Mouse (Mus musculus) layer of hippocampus, adult 11-12 months (tissue): ENCODE data around the gene Phka1.
"Not testable (repeated sequence)": the region's sequence is repeated elsewhere in the genome, so short reads cannot be mapped to it uniquely, and the experiment has no call there.

Source experiments
- DNase-seq: peaks from one replicate; pipeline ENCODE4 v3.0.0; 2022; ENCODE audit warnings: low spot score

Gene Phka1

DNA sequence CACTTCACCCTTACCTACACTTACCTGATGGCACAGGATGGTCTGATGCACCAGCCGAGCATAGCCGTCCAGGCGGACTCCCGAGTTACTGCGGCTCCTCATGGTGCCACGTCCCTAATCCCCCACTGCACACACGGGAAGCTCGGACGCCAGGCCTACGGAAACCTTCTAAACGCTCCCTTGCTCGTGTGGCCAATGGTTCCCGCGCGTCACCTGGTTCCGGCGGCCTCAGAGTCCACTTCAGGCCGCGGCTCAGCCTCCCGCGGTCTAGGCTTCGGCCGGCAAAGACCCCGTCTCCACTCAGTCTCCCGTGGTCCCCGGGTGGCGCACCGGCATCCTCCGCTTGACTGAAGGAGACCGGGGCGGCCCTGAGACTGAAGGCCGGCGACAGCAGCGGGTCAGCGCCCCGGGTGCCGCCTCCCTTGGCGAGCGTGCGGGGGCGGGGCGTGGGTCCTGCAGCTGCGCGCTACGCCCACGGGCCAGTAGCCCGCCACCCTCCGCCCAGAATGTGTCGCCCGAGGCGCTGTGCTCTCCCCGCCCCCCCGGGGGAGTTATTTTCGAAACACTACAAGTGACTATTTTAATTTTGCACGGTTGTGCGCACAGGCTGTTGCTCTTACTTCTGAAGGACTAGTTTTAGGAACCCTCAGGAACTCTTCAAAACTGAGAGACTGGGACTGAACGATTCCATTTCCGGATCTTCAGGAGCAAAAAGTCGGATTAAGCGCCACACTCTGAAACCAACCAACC lies at the start of gene Phka1:
Gene Phka1 (minus strand): TSS at position 424 of the 750 bp plus-strand sequence.
- DNase-seq: peak; percentile 71

DNA sequence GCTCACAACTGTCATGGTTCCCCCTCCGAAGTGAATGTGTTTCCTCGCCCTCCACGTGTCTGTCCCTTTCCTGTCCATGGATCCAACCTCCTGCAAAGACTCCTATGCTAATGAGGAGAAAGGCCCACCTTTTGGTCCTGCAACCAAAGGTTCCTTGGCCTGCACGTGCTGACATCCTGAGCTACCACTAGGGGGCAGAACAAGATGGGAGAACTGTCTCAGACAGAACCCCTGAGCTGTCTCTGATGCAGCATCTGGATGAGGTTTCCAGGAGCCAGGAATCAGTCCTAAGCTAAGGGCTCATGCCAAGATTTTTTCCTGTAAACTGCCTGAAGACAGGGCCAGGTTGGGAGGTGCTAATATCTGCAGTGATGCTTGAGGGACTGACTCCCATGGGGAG lies 45.2 kb upstream of the Phka1 start:
- peak; percentile 6 for DNase-seq

DNA sequence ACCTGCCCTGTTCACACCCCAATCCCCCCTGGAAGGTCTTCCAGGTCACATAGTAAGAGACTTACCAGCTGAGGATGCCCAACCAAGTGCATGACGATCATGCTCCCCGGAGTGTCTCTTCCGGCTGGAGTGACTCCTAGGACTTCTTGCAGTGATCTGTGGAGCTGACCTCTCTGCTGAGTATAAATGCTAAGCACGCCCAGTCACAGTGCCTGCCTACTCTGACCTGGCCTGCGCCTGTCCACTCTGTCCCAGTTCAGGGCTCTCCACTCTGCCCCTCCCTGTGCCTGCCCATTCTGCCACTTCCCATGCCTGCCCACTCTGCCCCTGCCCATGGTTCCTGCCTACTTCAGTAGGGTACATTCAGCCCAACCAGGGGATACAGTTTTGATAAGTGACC lies 42.8 kb upstream of the Phka1 start, which contains the start of gene Gm3880:
Gene Gm3880 (minus strand): TSS at position 101 of the 400 bp plus-strand sequence.
- DNase-seq: not testable (repeated sequence)

DNA sequence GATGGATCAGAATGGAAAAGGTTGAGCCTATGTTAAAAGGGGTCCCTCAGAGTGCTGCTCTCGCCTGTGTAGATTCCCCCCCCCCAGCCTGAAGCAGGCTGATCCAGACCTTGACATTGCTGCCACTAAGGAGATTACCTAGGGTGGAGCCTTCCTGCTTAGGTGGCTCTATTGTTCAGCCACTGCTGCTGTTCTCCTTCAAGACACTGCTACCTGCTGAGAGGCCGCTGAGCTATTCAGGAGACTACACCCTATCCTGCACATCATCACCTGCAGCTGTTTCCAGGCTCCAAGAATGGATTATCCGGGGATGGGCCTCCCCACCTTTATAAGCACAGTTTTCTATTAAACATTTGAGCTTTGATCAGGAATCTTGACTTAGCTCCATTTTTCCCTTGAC lies 40.7 kb upstream of the Phka1 start:
- not testable (repeated sequence) for DNase-seq

DNA sequence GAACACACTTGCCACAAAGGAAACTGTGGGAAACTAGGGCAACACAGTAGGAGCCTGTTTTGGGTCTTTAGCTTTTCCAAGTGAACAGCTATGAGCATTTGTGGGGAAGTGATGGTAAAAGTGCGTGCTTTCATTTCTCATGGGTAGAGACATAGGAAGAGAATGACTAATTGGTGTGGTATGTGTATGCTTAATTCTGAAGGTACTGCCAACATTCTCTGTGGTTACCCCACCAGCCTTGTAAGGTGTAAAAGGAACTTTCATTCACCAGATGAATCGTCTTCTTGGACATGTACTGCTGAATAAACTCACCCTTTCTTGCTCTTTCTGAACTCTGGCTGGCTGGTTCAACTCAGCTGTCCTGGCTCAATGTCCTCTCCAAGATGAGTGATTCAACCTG lies 22.6 kb upstream of the Phka1 start:
- no peak for DNase-seq

DNA sequence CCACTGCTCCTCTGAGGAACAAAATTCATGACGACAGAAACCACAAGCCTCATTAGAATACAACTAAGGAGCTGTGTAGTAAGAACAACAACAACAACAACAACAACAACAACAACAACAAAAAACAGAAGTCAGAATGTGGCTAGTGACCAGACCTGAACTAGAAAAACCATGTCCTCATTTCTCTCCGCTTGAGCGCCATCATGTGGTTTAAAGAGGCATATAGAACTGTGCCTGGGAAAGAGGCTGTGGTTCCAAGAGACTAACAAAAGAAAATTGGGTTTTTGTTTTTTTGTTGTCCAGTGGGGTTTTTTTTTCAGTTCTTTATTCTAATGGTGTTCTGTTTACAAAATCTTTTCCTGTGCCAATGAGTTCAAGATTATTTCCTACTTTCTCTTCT lies 16.7 kb upstream of the Phka1 start:
- peak; percentile 44 for DNase-seq

DNA sequence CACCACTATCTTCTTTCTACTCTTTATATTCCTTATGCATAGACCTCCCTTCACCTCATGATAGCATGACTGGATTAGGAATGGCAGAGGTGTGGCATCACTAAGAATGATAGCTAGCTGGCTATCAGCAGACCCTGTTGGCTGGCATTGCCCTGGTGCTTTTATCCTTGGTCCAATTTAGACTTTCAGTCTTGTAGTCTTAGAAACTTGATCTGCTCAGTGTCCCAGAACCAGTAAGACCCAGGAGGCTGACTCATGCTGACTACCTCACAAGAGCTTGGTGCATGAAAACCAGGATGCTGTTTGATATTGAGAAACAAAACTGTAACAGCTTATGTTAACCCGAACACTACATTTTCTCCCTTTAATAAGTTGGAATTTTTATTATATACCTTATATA lies 1.6 kb upstream of the Phka1 start:
- DNase-seq: no peak

DNA sequence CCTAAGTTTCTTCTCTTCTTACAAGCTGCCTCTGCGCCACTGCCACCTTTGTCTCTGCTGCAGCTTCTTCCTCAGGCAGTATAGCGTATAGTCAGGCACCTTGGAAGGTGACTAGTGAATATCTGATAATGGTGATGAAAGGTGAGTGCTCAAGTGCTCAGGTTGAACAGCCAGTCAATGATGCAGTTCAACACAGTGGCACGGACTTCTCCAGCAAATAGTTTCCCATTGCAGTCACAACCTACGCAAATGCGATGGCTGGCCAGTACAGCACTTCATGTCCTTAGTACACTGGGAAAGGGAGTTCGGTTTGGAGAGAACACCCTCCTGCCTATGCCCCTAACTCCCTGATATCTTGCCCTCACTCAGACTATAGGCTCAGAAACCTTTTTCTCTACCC lies 1.1 kb upstream of the Phka1 start:
- DNase-seq: no peak

DNA sequence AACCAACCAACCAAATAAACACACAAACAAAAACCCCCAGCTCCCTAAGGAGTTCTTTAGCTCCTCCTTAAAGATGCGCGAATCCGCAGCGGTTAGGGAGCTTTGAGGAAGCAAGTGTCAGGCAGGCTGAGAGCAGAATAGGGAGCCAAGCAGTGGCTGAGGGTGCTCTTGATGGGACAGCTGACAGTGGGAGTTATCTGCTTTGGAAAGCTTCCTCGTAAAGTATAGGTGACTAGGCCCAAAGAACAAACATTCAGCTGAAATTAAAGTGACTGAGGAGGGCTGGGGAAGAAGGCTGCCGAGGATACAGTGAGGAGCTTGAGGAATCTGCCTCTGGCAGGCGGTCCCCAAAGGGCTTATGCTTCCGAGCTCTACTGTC lies 516 bp upstream of the Phka1 start:
- DNase-seq: no peak

DNA sequence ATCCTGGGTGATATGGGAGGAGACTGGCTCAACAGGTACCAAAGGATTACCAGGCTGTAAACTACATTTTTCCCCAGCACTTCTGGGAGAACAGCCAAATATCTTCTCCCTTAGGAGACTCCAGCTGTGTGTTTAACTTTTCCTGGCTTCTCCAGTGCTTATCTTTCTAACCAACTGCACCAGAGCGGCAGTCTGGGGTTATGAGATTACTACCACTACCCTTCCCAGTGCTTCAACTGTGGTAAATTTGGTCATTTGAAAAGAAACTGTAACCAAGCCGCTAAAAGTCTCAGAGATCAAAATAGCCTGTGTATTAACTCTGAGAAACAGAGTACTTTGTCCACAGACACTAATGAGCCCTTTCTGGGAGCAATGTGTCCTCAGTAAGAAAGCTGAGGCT lies 42.8 kb downstream of the Phka1 start:
- no peak for DNase-seq

DNA sequence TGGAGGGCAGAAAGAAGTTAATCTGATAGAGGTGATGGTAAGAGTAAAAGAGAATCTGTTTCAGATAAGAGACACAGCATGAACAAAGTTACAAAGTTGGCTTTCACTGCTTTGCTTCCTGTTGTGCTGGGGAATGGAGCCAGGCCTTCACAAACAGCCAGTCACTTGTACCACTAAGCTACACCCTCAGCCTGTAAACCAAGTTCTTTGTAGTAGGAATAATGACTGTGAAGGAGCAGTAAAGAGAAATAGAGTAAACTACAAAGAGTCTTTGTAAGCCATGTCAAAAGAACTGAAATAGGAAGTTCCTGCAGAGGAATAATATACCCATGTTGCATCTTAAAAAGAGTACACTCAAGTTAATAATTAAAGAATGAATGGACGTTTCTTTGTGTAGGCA lies 55.5 kb downstream of the Phka1 start:
- DNase-seq: no peak

DNA sequence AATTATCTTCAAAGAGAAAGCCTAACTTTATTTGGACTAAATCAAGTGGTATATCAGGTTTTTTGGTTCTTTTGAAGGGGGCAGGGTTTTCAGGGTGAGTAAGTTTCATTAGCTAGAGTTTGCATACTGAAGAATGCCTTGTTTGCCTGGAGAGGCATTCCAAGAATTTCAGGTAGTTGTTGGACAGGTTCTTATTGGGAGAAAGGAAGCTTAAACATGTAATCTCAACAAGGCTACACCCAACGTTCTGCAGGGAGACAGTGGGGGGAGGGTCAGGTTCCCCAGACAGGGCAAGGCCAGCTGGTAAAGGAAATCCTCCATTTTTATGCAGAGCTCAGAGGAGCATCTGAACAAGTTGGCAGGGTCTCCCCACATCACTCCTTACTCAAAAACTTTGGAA lies 72.9 kb downstream of the Phka1 start:
- no peak for DNase-seq

DNA sequence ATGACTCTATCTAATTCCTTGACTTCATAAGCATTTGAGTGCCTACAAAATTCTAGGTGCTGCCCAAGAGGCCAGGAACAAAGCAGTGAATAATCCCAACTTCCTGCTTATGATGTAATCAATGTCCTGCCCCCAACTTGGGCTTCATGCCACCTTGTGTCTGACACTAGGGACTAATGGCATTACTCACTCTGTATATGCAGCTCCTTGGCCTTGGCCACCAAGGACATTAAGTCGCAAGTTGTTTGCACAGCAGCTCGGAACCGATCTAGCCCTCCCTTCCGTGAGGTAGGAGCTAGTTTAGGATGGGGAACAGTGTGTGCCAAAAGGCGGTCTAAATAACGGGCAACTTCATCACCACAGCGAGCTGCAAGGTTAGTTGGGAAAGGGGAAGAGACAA lies 87.1 kb downstream of the Phka1 start:
- DNase-seq: no peak

DNA sequence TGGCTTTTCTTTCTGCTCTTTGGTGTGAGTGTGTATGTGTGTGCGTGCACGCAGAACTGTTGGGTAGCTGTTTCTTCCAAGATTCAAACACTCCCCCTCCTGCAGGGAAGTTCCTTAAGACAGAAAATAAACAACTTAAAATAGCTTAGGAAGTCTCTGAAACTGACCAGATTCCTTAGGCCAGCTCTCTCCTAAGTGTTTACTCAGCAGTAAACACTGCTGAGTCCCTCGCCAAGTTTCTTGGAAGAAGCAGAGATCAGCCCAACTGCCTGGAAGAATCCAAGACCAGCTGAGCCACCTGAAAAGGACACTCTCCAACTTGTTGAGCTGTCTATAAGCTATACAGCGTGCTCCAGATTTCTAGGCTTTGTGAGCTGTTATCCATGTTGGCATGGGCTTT lies 134.8 kb downstream of the Phka1 start:
- no peak for DNase-seq

DNA sequence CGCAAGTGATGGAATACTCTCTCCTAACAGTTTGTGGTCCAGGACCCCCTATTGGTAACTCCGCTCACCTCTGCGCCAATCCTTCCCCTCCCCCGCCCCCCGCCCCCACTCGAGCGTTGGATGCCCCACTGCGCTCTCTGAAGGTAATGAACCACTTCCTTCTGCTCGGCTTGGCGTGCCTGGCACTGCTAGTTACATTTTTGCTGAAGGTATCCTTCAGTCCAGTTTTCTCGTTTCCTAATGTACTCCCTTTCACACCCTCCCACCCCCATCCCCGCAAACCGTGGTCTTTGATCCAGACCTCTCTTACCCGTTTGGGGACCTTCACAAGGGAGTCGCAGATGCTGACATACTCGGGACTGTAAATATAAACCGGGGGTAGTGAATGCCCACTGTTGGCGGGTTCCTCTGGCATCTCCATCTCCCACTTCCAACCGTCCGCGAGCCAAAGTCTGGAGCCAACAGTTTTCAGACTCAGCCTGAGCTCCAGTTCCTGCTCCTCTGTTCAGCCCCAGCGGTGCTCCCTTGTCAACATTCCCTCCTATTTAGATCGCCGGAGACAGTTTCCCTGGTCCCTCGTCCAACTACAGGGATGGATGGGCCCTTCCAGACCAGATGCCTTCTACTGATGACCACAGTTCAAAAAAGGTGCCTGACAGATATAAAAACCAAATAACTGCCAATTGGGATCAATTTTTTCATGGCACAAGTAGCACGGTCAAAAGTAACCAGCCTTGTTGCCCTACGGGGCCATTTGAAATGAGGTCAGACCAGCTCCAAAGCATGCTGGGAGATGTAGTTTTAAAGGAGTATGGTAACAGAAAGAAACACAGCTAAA lies 139.2 kb downstream of the Phka1 start, which contains the start of gene Hdac8:
Gene Hdac8 (minus strand): TSS at position 716 of the 838 bp plus-strand sequence.
- peak; percentile 45 for DNase-seq

DNA sequence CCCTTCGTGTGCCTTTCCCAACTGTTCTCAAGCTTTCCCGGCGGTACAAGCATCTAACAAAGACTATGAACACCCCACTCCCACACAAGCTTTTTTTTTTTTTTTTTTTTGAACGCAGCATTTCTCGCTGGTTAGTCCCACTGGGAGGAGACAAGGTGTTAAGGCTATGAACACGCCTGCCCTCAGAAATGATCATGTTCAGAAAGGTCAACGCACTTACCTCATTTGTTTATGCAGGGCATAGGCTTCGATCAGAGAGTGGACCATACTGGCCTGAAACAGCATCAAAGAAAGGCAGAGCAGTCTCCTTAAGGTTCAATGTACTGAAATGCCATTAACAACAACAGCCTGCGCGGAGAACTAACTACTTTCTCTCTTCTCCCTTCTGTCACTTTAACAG lies 139.9 kb downstream of the Phka1 start:
- DNase-seq: no peak

DNA sequence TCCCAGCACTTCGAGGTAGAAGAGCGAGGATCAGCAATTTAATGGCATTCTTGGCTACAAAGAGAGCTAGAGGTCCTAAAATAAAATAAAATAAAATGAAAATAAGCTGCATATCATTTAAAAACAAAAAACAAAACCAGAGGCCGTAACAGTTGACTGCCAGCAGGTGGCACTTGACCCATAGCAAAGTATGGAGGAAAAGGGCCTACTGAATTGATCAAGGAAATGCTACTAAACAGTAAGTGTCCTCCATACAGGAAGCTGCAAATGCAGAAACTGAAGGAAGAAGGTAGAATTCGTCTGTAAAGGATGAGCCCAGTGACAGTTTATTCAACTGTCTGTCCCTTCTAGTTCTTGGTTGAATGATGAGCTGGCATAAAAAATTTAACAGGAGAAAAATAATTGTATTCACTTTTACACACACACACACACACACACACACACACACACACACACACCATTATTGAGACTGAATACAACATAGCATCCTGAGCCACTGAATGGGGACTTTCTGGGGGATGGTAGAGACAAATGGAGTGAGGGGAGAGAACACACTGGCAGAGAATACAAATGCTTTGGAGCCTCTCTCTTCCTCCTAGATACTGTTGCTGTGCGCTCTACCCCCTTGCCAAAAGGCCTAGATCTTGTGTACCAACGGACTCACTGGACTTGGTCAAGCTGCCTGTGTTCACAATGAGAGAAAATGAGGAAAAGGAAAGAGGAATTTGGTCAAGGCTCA lies 149.9 kb downstream of the Phka1 start:
- DNase-seq: no peak

DNA sequence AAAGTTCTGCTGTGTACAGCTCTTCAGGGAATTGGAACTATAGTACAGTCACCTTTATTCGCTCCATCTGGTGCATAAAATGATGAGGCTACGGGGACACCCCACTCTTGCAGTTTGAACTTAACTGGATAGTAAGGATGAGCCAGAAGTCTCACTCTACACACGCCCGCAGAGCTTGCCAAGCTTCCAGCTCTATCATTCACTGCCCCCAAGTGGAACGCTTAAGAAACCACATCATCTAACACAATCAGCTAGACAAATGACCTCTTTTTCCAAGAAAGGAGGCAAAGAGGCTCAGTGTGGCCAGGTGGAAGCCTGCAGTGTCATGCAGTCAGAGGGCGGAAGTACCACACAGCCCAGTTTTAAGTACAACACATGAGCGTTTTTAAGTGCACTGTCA lies 158.5 kb downstream of the Phka1 start:
- no peak for DNase-seq

DNA sequence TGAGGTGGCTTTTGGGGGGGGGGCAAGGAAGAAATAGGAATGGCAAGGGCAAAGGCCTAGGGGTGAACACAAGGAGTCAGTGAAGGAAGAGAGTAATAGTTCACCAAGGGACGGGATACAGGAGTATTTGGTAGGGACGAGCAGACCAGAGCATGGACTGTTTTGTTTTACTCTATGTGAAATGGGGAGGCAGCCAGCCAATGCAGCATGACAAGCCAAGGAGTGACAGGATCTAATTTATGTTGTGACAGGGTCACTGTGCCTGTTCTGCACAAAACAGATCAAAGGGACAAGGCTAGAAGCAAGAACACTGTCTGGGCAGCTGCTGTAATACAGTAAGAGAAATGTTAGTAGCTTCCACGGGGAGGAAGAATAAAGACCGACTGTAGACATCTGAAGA lies 164.4 kb downstream of the Phka1 start:
- DNase-seq: no peak

DNA sequence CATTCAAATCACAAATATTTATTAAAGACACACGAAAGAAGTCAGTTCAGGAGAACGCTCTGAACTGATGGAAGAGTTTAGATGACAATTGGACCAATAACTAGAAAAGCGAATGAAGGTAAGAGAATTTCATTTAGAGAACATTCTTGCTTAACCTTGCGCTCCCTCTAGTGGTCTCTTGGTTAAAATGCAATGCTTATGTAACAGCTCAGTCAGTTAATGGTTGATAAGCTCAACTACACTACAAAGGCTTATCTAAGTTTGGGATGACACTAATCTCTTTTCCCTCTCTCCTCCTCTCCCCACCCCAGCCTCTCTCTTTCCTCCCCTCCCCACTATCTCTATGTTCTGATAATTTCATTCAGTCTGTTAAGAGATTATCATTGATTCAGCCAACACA lies 165.1 kb downstream of the Phka1 start:
- peak; percentile 39 for DNase-seq

DNA sequence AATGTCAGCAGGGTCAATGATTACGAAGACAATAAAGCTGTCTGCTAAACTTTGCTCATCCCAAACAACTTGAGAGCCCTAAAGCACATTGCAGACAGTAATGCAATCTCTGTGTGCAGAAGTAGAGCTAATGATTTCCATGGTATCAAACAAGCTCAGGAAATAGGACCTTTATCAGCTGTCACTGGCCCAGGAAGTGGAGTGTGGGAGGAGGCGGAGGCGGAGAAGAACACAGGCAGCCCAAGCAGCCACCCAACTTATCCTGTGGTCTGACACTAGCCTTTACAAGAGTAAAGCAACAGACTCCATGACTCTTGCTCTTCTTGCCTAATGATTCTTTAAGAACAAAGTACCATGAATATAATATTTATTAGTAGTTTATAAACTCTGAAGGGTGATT lies 165.6 kb downstream of the Phka1 start:
- DNase-seq: no peak

DNA sequence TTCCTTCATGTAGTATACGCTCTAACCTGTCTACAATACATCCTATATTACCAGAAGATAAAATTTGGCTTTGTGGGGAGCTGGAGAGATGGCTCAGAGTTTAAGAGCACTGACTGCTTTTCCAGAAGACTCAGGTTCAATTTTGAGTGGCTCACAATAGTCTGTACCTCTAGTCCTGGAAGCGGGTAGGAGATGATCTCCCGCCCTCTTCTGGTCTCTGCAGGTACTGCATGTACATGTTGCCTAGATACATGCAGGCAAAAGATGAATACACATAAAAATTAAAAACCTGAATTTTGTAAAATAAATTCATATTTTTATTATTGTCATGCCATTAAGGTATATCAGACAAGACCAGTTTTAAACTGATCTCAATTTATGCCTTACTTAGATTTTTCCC lies 167.3 kb downstream of the Phka1 start:
- peak; percentile 83 for DNase-seq

DNA sequence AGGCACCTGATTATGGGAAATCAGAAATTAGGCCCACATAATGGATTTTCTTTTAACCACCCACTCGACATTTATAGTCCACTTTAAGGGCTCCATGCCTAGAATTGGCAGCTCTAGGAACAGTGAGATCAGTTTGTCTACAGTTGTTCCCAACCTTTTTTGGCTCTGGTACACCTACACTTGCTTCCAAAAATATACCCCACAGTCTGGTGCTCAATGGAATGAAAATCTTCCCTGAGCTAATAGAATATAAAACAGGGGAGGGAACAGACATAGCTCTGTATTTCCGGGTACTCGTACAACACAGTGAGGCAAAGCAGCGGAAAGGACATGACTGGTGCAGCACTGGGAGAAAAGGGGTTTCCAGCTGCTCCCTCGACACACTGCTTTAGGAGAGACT lies 168.5 kb downstream of the Phka1 start:
- DNase-seq: peak; percentile 18
